Mouse (Mus musculus): ENCODE data around the gene Selp.
A peak's percentile ranks its signal among the peaks of the same experiment; 100 is the strongest.

The Selp gene

DNA sequence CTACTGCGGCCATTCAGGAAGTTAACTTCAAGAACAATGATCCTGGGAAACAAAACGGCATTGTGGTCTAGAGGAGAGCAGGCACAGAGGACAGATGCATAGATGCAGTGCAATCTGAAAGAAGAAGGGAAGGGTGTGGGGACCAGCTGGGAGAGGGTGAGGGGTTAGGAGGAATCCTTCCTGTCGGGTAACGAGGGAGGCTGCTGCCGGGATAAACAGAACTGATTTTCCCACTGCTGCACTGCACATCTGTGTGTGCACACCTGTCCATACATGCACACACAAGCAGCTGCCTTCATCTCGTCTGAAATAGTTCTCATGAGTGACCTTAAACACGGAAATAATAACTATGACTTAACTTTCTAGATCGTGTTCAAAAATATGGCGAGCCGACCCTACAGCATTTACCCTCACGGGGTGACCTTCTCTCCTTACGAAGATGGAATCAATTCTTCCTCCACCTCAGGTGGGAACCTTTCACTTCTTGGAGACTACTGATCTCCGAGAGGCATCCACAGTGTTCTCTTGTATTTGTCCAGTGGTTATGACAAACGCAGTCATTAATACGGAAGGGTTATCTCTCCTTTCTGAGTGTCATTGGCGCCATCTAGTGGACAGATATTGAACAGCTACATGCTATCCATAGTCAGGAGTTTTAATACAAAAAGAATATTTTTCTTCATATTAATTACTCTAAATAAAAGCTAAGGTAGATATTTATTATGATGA is 69.2 kb downstream of the Selp start:
- DNase-seq (ENCODE audit: low spot score in 2 of 2) = peak; percentile 49 to 78

DNA sequence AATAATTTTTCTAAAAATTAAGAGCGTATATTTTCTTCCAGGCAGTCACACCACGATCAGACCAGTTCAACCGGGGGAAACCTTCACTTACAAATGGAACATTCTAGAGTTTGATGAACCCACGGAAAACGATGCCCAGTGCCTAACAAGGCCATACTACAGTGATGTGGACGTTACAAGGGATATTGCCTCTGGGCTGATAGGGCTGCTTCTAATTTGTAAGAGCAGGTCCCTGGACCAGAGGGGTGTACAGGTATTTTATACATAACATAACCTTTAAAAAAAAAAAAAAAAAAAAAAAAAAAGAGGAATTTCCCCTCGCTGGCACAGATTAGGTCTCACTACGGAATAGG is 69.8 kb downstream of the Selp start:
- DNase-seq (ENCODE audit: low spot score in 2 of 2) = no peak

GRCm38 (mm10) chr1:164185316-164185715 is 70.3 kb downstream of the Selp start:
- no peak for DNase-seq (ENCODE audit: low spot score in 2 of 2)

GRCm38 (mm10) chr1:164187002-164187560 is 72.0 kb downstream of the Selp start:
- no peak for DNase-seq (ENCODE audit: low spot score in 2 of 2)

- DNase-seq (ENCODE audit: low spot score in 2 of 2) = no peak
Measured at GRCm38 (mm10) chr1:164199551-164199950, 84.5 kb downstream of the Selp start.

Measured in spleen, postnatal 10 days (tissue).